Mouse (Mus musculus): ENCODE results near the gene Slc6a13.
A peak's percentile ranks its signal among the peaks of the same experiment; 100 is the strongest.

Gene Slc6a13

DNA sequence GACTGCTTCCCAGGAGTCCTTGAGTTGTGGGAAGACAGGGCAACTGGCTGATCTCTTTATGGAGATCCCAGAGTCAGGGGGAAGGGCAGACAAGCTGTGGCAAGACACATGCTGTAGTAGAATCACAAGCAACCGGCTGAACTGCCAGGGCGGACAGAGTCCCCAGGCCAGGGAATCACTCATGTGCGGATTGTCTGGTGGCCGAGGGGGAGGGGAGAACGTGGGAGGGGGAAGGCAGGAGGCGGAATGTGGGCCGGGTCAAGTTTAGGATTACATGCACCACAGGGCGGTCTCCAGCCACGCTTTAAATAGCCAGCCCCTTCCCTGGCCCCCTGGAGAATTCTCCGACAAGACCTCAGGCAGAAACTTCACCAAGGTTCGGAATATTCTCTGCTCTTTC, at the start of gene Slc6a13:
Slc6a13 (plus strand) TSS at position 274 of the 400 bp plus-strand sequence.
- peak; percentile 29 for DNase-seq (ENCODE audit: inconsistent ontology term)

GRCm38 (mm10) chr6:121250406-121250805, 49.6 kb upstream of the Slc6a13 start:
- no peak for DNase-seq (ENCODE audit: inconsistent ontology term)

DNA sequence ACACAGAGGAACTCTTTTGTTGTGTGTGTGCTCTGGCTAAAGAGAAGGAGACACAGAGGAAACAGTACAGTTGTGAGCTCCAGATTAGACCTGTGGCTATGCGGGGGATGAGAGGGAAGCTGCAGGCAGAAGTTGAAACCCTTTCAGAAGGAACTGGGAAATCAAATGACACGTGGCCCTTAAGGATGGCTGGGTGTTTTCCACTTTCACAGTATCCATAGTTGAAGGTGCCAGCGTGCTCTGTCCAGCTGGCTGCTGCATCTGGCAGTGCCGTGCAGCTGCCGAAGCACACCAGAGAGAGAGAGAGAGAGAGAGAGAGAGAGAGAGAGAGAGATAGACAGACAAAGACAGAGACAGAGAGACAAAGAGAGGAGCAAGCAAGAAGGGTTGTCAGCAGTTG, 48.8 kb upstream of the Slc6a13 start:
- no peak for DNase-seq (ENCODE audit: inconsistent ontology term)

- peak; percentile 47 for DNase-seq (ENCODE audit: inconsistent ontology term)
Observed at GRCm38 (mm10) chr6:121260548-121260947, 39.5 kb upstream of the Slc6a13 start.

DNA sequence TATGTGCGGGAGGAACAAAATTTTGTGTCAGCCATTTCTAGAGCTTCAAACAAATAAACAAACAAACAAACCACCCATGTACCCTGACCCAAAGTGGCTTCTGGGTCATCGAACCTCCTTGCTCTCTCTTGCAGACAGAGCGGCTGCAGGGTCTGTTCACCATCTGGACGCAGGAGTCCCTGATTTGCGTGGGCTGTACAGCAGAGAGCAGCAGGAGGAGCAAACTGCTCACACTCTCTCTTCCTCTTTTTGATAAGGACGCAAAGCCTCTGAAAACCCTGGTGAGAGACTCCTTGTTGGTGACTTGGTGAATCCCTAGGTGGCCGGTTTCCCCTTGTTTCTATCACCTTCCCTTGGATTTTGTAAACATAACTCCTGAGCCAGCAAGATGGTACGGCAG, 38.8 kb upstream of the Slc6a13 start:
- DNase-seq (ENCODE audit: inconsistent ontology term) = no peak

DNA sequence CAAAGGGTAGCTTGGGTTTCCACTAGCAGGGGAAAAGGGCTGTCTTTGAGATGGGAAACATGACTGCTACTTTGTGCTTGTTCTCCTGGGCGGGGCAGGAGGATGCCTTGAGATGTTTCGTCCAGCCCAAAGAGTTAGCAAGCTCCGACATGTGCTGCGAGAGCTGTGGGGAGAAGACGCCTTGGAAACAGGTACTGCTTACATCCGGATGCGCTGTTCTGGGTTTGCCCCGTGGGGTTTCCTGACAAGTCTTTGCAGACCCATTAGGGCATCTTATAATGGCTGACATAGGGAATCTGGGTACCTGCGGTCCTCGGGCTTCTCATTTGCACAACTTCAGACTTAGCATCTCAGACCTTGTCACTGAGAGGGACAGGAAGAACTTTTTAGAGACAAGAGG, 38.0 kb upstream of the Slc6a13 start:
- no peak for DNase-seq (ENCODE audit: inconsistent ontology term)

DNA sequence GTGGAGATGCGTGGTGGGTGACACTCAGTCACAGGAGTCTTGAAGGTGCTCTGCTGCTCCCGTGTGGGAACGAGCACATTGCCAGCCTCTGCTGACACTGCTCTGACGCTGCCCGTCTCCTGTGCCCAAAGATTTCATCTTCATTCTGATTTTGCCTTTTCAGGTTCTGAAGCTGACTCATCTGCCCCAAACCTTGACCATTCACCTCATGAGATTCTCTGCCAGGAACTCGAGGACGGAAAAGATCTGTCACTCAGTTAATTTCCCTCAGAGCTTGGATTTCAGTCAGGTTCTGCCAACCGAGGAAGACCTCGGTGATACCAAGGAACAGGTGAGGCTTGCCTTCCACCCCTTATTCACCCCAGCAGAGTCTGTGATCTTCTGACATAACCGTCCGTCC, 37.5 kb upstream of the Slc6a13 start:
- DNase-seq (ENCODE audit: inconsistent ontology term) = no peak

GRCm38 (mm10) chr6:121270156-121270555, 29.9 kb upstream of the Slc6a13 start:
- no peak for DNase-seq (ENCODE audit: inconsistent ontology term)

DNA sequence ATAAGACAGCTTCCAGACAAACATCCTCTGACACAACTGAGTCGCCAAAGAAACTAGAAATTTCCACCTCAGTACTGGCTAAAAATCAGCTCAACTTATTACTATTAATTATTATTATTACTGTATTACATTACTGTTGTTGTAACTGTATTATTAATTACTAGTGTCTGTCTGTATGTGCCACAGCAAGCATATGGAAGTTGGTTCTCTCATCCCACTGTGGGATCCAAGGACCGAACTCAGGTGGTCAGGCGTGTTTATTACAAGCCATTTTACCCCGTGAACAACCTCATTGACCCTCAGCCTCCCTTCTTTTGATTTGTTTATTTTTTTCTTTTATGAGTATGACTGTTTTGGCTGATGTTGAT, 28.3 kb upstream of the Slc6a13 start:
- DNase-seq (ENCODE audit: inconsistent ontology term) = no peak

GRCm38 (mm10) chr6:121272075-121272800, 27.8 kb upstream of the Slc6a13 start:
- peak; percentile 87 for DNase-seq (ENCODE audit: inconsistent ontology term)

GRCm38 (mm10) chr6:121274356-121274755, 25.7 kb upstream of the Slc6a13 start:
- no peak for DNase-seq (ENCODE audit: inconsistent ontology term)

DNA sequence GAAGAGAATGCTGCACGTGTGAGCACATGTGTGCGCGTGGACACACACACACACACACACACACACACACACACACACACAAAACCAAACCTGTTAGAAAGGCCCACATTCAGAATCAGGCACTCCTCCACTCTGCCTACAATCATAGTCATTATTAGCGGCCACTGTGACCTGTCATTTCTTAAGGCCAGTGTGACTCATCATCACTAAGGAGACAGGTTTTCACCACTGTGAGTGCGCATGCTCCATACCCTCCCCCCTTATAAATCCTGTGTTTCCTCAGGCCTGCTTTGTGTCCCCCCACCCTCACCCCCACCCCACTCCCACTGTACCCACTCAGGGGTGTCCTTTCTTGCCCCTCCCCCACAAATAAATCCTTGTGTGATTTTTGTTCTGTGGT, 15.9 kb upstream of the Slc6a13 start:
- no peak for DNase-seq (ENCODE audit: inconsistent ontology term)

GRCm38 (mm10) chr6:121299317-121299716, 710 bp upstream of the Slc6a13 start:
- no peak for DNase-seq (ENCODE audit: inconsistent ontology term)

GRCm38 (mm10) chr6:121300504-121300903, 477 bp downstream of the Slc6a13 start:
- DNase-seq (ENCODE audit: inconsistent ontology term) = no peak

DNA sequence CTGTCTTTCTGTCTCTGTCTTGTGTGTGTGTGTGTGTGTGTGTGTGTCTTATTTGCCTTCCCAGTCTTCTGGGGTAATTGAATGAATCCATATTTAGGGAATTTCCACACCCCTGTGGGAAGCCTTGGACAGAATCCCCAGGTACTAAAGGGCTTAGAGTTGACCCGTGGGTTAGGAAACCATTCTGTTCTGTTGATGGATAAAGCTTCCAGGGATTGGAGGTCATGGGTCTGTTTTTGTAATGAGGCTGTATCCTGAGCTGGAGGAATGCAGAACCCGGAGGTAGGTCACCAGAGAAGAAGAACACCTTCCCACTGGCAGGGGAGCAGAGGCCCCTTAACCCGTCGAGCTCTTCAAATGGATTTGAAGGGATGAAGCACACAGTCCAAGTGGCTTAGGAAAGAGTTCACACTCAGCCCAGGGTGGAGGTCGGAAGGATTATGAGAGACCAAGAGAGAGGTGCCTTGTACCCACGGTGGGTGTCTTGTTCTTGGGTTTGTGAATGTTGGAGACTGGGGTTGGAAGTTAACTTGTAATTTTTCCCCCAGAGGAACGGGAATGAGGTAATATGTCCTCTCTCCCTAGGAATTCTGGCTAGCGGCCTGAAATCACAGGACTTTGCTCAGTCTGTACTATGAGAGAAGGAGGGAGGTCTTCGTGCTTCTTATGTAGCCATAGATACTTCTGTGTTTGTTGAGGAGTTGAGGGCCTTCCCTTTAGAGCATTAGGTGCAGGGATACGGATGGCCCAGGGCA, 3.6 kb downstream of the Slc6a13 start:
- no peak for DNase-seq (ENCODE audit: inconsistent ontology term)

- DNase-seq (ENCODE audit: inconsistent ontology term) = no peak
Observed at GRCm38 (mm10) chr6:121304630-121305029, 4.6 kb downstream of the Slc6a13 start.

GRCm38 (mm10) chr6:121305571-121305970, 5.5 kb downstream of the Slc6a13 start:
- no peak for DNase-seq (ENCODE audit: inconsistent ontology term)

DNA sequence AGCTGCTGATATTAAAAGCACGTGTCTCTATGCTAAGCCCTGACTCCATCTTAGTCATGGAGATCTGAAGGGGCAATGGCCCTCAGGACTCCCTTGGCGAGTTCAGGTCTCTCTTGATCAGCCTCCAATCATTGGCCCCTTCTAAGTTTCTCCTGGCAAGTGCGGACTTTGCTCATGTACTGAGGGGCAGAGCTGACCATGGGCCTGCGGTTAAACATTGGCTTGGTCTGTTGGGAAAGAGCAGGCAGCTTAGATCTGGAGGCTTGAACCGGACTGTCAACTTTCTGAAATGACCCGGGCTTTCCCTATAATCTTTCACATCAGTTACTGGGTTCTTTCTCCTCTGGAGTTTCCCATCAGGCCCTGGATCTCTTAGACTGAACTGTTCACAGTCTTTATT, 11.0 kb downstream of the Slc6a13 start:
- no peak for DNase-seq (ENCODE audit: inconsistent ontology term)

- no peak for DNase-seq (ENCODE audit: inconsistent ontology term)
Observed at GRCm38 (mm10) chr6:121319099-121319498, 19.1 kb downstream of the Slc6a13 start.

DNA sequence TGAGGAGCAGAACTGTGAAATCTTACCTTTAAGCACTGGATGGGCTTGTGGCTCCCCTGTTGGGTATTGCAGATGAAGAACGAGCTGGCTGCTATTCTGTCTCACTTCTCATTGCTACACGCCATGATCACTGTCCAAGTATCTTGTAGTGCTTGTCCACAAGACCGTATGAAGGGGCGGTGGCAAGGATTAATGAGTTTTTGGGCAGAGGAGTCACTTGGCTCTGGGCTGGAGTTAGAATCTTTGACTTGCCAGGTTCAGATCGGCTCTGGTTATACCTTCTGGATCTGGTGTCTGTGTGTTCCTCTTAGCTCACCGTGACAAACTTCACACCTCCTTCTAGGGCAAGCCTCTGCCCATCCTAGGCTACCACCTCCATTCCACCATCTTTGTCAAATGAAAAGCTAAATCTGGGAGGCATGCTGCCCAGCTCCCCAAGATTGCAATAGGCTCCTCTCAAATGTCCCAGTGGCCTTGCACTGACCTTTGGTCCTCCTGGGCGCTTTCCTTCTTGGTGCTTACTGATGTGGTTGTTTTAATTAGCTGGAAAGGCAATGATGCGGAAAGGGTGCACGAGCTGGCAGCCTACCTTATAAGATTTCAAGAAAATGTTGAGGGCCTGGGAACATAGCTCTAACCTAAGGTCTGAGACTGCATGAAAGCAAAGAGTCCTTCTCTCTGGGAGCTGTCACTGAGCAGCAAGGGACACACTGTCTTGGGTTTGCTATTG, 22.5 kb downstream of the Slc6a13 start:
- DNase-seq (ENCODE audit: inconsistent ontology term) = no peak

GRCm38 (mm10) chr6:121325298-121325697, 25.3 kb downstream of the Slc6a13 start:
- DNase-seq (ENCODE audit: inconsistent ontology term) = no peak

DNA sequence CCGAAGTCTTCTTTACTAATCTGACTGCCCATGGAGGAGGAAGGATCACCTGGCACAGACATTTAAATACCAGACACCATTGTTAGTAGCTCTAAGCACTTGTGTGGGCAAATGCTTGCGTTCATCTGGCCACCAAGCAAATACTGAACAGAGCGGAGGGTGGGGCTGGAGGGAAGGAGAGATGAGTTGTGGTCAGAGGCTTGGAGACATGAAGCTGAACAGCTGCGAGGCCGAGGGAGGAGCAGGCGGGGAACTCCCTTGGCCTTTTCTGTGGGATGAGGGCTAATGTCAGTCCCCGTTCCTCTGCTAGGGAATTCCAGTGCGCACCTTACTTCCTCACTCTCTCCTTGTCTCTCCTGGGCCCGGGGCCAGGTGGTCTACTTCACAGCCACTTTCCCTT, 25.7 kb downstream of the Slc6a13 start:
- no peak for DNase-seq (ENCODE audit: inconsistent ontology term)
